Mouse (Mus musculus): ENCODE measurements at regions not wholly inside any gene's neighbourhood (a gene's known extent, or its start where the extent isn't known, plus 50 kb on each side); places are given as distances from the start of the nearest gene placed in this dataset.
A peak's percentile ranks its signal among the peaks of the same experiment; 100 is the strongest.

DNA sequence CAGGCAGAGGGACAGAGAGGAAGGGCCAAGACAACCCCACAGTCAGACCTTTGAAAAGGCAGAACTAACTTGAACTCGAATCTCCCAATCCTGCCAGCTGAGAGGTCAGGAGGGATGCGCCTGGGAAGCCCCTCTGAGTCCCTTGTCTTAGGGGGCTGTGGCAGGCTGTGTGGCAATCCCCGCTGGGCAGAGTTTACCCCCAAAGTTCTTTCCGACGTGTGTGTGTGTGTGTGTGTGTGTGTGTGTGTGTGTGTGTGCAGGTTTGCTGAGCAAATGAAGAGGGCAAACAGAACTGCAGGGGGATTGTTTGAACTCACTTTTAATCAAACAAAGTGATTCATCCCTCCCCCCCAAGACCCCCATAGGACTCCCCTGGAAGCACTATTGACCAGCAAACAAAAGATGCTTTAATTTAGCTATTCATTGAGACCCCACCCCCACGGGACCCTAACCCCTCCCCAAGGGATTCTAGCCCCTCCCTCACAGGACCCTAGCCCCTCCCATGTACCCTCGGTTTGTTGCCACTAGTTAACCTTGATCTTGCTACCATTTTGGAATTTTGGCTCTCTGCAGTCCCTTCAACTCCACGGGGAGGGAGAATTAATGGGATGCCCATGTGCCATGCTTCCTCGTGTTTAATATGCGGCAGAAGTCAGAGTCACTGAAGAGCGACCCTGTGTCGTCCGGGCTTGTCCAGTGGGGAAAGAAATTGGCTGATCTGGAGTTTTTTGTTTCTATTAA lies 143.4 kb upstream of the Gli2 start:
- Histone ChIP-seq H3K4me1 (ENCODE audit: control insufficient read depth, insufficient read depth, low read length) (peaks cover 8% of the 10 kb centered on the region; the same call in 1 of the 2 replicates), H3K4me3 (ENCODE audit: insufficient read depth, low read depth, low read length) (no peak overlapping the region), H3K27ac (ENCODE audit: insufficient read depth, low read depth, low read length) (no peak overlapping the region)
- 51% methylated on average over 13 of the region's 13 CpGs for WGBS
- no peak for TF ChIP-seq CTCF (IDR thresholded peaks at IDR 0.05; ENCODE audit: insufficient read depth, low read depth, low read length)
- TF ChIP-seq POLR2A (IDR thresholded peaks at IDR 0.05; ENCODE audit: insufficient read depth, low read depth, low read length), result no peak

DNA sequence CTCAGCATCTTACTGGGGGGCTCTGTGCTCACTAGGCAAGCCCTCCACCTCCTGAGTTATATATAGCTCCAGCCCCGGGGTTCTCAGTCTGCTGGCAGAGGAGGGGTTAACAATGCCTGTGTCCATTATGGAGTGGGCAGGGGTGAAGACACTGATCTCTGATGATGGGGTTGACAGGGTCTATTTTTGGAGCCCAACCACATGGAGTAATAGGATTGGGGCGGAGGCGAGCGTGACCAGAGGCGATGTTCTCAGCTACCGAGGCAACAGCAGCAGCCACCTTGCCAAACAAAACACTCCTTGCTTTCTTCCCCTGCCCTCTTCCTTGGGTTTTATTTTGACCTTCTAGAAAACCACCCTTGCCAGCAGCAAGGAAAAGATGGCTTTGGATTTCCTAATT lies 141.1 kb upstream of the Gli2 start:
- WGBS, result 76% methylated on average over 6 of the region's 6 CpGs
- Histone ChIP-seq H3K4me1 (ENCODE audit: control insufficient read depth, insufficient read depth, low read length) (peaks cover 11% of the 10 kb centered on the region), H3K4me3 (ENCODE audit: insufficient read depth, low read depth, low read length) (no peak overlapping the region), H3K27ac (ENCODE audit: insufficient read depth, low read depth, low read length) (no peak overlapping the region)
- no peak for TF ChIP-seq CTCF (IDR thresholded peaks at IDR 0.05; ENCODE audit: insufficient read depth, low read depth, low read length)
- TF ChIP-seq POLR2A (IDR thresholded peaks at IDR 0.05; ENCODE audit: insufficient read depth, low read depth, low read length), result no peak

DNA sequence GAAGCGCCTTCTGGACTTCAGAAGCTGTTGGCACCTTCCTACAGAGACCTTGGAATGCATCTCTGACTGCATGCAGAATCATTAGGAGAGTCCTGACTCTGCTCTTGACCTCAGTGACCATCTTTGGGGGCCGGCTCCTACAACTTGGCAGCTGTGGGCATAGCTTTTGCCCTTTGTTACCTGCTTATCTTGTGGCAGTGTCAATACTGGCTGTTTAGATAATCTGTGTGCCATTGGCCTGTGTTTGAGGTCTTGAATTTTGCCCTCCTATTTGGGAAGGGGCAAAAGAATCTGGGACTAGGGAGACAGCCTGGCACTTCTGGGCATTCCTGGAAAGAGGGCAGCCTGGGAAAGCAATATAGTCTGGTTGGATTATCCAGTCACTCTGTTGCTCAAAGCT lies 137.8 kb upstream of the Gli2 start:
- Histone ChIP-seq H3K4me1 (ENCODE audit: control insufficient read depth, insufficient read depth, low read length) (peaks cover 6% of the 10 kb centered on the region), H3K27ac (ENCODE audit: insufficient read depth, low read depth, low read length) (no peak overlapping the region), H3K4me3 (ENCODE audit: insufficient read depth, low read depth, low read length) (no peak overlapping the region)
- no peak for TF ChIP-seq CTCF (IDR thresholded peaks at IDR 0.05; ENCODE audit: insufficient read depth, low read depth, low read length)
- no peak for TF ChIP-seq POLR2A (IDR thresholded peaks at IDR 0.05; ENCODE audit: insufficient read depth, low read depth, low read length)
- 97% methylated on average over 2 of the region's 2 CpGs for WGBS

DNA sequence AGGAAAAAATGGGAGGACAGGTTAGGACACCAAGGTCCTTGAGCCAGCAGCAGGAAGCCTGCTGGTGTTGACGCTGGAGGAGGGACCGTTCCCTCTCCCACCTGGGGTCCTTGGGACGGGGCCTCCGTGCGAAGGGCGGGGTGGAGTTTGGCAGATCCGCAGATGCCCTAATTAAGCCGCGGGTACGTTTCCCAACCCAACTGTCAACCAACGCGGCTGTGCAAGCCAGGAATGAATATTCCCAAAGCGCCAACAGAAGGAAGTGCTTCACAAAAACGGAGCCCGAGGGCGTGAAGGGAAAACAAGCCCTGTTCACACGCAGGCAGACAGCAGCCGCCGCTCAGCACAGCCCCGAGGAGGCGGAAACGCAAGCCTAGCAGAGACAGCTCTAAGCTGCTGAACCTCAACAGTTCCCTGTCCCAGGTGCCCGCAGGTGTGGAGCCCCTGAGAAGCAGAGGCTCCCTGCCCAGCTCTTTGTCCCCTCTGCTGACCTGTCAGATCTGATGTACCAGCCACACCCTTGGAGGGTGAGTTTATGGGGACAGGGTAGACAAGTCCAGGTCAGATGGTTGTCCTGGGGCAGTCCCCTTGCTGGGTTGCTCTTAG lies 136.1 kb upstream of the Gli2 start:
- under 1% methylated on average over 23 of the region's 23 CpGs for WGBS
- Histone ChIP-seq H3K27ac (ENCODE audit: insufficient read depth, low read depth, low read length) (no peak overlapping the region), H3K4me1 (ENCODE audit: control insufficient read depth, insufficient read depth, low read length) (peaks cover 6% of the 10 kb centered on the region), H3K4me3 (ENCODE audit: insufficient read depth, low read depth, low read length) (peak overlapping the region; percentile 6; the same call in 1 of the 2 replicates)
- TF ChIP-seq CTCF (IDR thresholded peaks at IDR 0.05; ENCODE audit: insufficient read depth, low read depth, low read length) (no peak), POLR2A (IDR thresholded peaks at IDR 0.05; ENCODE audit: insufficient read depth, low read depth, low read length) (no peak)

DNA sequence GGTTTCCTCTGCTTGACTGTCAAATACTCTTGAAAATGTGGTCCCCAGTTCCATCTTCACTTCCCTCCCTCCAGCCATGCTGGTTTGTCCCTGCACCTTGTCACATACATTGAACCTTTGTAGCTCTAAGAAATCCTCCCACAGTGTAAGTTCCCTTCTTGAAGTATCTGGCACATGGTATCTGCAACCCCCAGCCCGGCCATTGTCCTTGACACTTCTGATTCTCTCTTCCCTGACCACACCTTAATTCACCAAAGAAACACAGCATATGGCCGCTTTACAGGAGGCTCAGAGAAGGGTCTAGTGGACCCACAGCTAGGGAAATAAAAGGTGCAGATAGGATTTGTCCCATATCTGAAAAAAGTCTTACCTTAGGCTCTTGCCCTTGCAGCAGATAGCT lies 133.9 kb upstream of the Gli2 start:
- WGBS, result 93% methylated on average over 2 of the region's 2 CpGs
- Histone ChIP-seq H3K27ac (ENCODE audit: insufficient read depth, low read depth, low read length) (no peak overlapping the region), H3K4me3 (ENCODE audit: insufficient read depth, low read depth, low read length) (no peak overlapping the region), H3K4me1 (ENCODE audit: control insufficient read depth, insufficient read depth, low read length) (peaks cover 6% of the 10 kb centered on the region)
- TF ChIP-seq POLR2A (IDR thresholded peaks at IDR 0.05; ENCODE audit: insufficient read depth, low read depth, low read length), result no peak
- TF ChIP-seq CTCF (IDR thresholded peaks at IDR 0.05; ENCODE audit: insufficient read depth, low read depth, low read length), result no peak

DNA sequence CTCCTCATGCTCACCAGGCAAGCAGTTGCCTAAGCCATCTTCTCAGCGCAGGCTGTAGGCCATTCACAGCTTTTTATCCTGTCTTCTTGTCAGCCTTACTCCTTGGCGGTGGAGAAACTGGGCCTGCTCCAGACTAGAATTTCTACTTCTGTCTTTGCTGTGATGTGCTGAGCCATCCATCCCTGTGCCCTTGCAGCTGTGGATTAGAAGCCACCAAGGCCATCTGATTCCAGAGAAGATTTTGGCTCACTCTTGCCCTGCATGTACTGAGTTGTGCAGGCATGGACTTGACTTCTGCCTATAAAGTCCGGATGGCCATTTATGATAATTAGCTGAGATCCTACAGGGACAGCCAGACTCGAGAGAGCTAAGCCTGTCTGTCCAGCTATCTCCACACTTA lies 133.4 kb upstream of the Gli2 start:
- H3K4me3 ChIP-seq (ENCODE audit: insufficient read depth, low read depth, low read length), result no peak overlapping the region
- WGBS, result 82% methylated on average over 4 of the region's 4 CpGs
- TF ChIP-seq CTCF (IDR thresholded peaks at IDR 0.05; ENCODE audit: insufficient read depth, low read depth, low read length) (no peak), POLR2A (IDR thresholded peaks at IDR 0.05; ENCODE audit: insufficient read depth, low read depth, low read length) (no peak)
- no peak overlapping the region for H3K27ac ChIP-seq (ENCODE audit: insufficient read depth, low read depth, low read length)
- peaks cover 6% of the 10 kb centered on the region for H3K4me1 ChIP-seq (ENCODE audit: control insufficient read depth, insufficient read depth, low read length)

DNA sequence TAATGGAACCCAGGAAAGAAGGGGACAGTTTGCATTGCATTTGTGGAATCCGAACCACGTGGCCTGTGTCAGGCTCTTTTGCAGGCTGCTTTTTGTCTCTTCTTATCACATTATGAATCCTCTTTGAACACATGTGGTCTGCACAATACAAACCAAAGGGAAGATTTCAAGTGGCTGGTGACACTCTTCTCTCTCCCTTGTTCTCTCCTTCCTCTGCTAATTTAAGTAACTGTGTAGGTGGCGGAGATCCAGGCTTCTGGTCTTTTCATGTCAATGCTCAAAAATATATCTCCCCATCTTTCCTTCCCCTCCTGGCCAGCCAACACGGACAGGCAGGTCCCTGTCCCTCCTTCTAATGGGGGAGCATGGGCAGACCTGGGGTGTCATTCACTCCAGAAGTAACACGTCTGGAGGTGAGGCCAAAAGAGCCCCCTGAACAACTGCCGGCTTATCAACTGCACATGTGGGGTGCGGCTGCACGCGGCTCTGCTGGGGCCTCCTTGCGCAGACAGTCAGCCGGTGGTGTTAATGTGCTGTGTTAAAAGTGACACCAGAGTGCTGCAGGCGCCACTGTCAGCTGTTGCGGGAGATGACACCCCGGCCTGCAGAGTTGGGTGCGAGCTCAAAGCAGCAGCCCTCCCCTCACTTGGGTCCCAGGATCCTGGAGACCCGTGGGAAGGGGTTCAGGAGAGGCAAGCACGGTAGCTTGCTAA lies 130.3 kb upstream of the Gli2 start:
- H3K4me1 ChIP-seq (ENCODE audit: control insufficient read depth, insufficient read depth, low read length), result no peaks in the 10 kb centered on the region
- TF ChIP-seq CTCF (IDR thresholded peaks at IDR 0.05; ENCODE audit: insufficient read depth, low read depth, low read length) (no peak), POLR2A (IDR thresholded peaks at IDR 0.05; ENCODE audit: insufficient read depth, low read depth, low read length) (no peak)
- no peak overlapping the region for H3K27ac ChIP-seq (ENCODE audit: insufficient read depth, low read depth, low read length)
- H3K4me3 ChIP-seq (ENCODE audit: insufficient read depth, low read depth, low read length), result no peak overlapping the region
- 84% methylated on average over 17 of the region's 17 CpGs for WGBS

DNA sequence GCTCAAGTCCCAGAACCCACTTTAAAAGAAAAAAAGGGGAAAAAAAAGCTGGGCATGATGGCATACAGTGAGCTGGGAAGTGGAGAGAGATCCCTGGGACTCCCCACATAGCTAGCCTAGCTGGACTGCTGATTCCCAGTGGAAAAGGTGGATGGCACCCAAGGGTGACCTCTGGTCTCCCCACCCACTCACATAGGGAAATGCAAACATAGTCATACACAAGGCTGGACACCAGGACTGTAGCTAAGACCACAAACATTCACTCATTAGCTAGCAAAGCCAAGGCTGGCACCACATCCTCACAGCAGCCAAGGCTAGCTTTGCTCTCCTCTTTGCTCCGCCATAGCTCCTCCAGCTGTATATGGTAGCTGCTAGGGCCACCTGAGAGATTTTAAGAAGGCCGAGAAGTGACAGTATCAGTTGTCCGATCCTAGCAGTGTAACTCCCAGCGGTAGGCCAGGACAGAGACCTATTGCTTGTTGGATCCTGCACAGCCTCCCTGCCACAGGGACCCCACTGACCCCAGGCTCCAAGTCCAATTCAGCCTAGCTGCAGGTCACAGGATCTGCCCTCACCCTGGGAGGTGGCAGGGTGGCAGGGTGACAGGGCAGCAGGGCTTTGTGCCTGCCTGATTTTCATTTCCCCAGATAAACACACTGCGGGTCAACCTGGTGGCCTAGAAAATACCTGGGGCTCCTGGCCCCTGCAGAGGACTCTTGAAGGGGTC lies 119.8 kb upstream of the Gli2 start:
- no peak for TF ChIP-seq POLR2A (IDR thresholded peaks at IDR 0.05; ENCODE audit: insufficient read depth, low read depth, low read length)
- TF ChIP-seq CTCF (IDR thresholded peaks at IDR 0.05; ENCODE audit: insufficient read depth, low read depth, low read length), result no peak

More for the DNA sequence above, 119.8 kb upstream of the Gli2 start:
- 97% methylated on average over 5 of the region's 5 CpGs for WGBS
- Histone ChIP-seq H3K27ac (ENCODE audit: insufficient read depth, low read depth, low read length) (no peak overlapping the region), H3K4me3 (ENCODE audit: insufficient read depth, low read depth, low read length) (no peak overlapping the region), H3K4me1 (ENCODE audit: control insufficient read depth, insufficient read depth, low read length) (no peaks in the 10 kb centered on the region)

Data from olfactory bulb, adult 2 months (tissue).